Mouse (Mus musculus): ENCODE measurements around the gene Rtn2.

The Rtn2 gene

DNA sequence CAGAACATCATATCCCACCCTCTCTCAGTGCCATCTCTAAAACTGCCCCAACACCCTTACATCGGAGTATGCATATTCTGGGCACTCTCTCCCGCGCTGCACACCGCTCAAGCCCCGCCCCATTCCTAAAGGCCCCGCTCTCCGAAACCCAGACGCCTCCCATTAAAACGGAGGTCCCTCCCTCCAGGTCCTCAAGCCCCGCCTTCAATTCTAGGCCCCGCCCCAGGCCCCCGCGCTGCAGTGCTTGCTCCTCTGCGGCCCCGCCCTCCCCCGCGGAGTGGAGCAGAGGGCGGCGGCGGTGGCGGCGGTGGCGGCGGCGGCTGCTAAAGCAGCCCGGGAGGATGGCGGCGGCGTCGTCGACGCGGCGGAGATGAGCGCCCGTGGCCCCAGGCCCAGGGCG lies at the start of gene Rtn2:
Gene Rtn2, plus strand, starts transcription at position 240 of the 400 bp plus-strand sequence.
- peak in 1 of 2 experiments; percentile 77 for DNase-seq (ENCODE audit: low spot score in 2 of 2)

DNA sequence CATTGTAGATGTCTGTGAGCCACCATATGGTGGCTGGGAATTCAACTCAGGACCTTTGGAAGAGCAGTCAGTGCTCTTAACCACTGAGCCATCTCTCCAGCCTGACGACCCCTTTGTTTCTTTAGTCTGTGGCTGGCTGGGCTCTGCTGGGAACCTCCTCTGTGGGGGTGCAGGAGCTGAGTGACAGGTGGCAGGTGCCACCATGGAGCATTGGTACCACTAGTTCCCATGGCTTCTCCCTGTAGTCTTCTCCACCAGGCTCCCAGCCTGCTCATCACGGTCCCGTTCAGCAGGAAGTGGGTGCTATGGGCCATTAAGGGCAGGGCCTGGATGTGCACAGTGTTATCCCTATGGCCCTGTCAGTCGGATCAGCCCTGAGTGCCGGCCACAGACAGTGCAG lies 47.8 kb upstream of the Rtn2 start:
- no peak for DNase-seq (ENCODE audit: low spot score in 2 of 2)

- no peak for DNase-seq (ENCODE audit: low spot score in 2 of 2)
Observed at GRCm38 (mm10) chr7:19235092-19235671, 47.2 kb upstream of the Rtn2 start.

GRCm38 (mm10) chr7:19236411-19236810 lies 46.0 kb upstream of the Rtn2 start:
- DNase-seq (ENCODE audit: low spot score in 2 of 2): no peak

DNA sequence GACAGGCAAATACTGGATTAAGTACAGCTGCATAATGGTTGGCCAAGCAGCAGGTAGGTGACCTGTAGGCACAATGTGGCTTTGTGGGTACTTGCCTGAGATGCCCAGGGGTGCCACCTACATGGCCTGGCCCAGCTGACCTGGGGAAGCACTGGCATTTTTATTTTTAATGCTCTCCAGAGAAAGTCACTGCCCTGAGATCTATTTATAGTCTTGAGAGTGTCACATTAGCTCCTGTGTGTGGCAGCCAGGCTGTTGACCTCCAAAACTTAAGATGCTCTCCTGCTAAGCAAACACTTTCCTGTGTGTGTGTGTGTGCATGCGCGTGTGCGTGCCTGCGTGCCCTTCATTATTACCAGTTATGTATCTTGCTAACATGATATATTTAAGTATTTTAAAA lies 44.1 kb upstream of the Rtn2 start:
- no peak for DNase-seq (ENCODE audit: low spot score in 2 of 2)

DNA sequence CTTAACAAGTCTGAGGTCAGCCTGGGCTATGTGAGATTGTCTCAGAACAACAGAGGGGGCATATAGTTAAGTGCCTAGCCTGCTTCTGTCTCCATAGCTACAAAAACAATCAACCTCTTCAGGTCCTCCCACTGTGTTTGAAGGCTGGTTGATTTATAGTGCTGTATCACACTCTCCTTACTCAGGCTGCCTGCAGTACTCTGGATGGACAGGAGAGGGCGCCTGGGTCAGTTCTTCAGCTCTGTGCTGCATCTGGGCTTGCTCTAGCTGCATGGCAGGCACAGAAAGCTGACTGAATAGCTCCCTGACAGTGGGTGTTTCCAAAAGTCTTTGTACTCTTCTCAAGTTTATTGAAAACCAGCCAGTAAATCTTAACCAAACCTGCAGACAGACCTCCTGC lies 43.0 kb upstream of the Rtn2 start:
- DNase-seq (ENCODE audit: low spot score in 2 of 2): peak; percentile 66 to 95

- DNase-seq (ENCODE audit: low spot score in 2 of 2): no peak
Observed at GRCm38 (mm10) chr7:19239986-19240385, 42.4 kb upstream of the Rtn2 start.

DNA sequence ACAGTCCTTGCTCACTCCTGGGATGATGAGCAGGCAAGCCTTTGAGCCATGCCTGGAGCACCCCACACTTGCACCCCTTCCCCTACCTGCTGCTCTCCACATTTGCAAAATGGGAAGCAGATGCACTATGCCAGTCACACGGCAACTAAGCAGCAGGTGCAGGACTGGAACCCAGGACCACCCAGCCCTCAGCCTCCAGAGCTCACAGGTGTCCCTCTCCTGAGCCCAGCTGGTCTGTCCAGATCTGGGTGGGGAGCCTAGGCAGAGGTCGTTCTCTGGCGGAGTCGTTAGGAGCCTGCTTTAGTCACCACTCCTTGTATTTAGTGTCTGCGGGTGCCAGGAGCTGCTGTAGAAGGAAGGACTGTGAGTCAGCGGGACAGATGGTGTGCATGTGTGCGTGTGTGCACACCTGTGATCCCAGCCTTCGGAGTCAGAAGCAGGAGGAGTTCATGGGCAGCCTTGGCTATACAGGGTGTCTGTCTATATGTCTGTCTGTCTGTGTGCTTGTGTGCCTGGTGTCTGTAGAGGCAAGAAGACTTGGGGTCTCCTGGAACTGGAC lies 41.4 kb upstream of the Rtn2 start:
- no peak for DNase-seq (ENCODE audit: low spot score in 2 of 2)

DNA sequence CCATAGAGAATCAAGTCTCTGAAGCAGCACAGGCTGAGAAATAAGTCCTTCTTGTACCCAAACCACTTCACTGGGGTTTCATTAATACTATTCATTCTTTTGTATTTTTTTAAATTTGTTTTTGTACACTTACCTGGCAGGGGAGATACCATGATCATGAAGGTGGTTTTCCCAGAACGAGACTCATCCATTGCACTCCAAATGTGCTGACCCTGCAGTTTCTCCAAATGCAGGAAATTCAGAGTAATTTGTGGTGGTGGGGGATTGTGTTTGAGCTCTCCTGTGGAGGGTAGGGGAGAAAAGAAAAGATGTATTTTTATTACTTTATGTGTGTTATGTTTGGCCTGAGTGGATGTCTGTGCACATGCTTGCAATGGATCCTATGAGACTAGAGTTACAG lies 40.4 kb upstream of the Rtn2 start:
- no peak for DNase-seq (ENCODE audit: low spot score in 2 of 2)

DNA sequence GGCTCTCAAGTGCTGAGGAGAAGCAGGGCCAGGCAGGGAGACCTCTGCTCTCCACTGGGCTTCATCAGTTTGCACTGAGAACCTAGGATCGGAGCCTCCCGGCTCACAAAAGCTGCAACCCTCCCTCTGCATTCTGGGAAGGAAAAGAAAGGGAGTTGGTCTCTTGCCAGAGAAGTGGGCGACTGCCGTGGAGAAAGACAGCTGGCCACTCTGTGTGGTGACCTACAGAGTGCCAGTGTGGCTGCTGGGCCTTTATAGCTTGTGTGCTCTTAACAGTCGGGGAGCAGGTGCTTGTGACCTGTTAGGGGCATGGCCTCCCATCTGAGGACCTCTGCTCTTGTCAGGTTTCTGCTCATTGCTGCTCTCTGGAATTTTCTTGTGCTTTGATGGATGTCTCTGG lies 38.6 kb upstream of the Rtn2 start:
- peak in 1 of 2 experiments; percentile 53 for DNase-seq (ENCODE audit: low spot score in 2 of 2)

DNA sequence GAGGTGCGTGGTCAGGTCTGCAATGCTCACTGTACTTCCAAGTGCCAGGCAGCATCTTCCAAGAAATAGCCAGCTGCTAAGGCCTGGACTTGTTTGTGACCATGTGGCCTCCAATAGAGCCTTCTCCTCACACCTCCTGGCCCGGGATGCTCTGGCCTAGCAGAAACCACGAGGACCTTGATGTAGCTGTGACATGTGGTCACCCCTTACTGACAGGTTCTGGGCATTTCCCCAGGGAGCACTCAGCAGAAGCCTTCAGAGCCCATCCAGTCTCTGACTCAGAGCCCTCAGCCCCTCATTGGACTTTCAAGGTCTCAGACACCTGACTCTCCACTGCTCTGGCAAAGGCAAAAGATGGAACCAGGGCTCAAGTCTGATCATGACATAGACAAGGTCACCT lies 37.3 kb upstream of the Rtn2 start:
- DNase-seq (ENCODE audit: low spot score in 2 of 2): no peak

GRCm38 (mm10) chr7:19246855-19247254 lies 35.6 kb upstream of the Rtn2 start:
- DNase-seq (ENCODE audit: low spot score in 2 of 2): no peak

DNA sequence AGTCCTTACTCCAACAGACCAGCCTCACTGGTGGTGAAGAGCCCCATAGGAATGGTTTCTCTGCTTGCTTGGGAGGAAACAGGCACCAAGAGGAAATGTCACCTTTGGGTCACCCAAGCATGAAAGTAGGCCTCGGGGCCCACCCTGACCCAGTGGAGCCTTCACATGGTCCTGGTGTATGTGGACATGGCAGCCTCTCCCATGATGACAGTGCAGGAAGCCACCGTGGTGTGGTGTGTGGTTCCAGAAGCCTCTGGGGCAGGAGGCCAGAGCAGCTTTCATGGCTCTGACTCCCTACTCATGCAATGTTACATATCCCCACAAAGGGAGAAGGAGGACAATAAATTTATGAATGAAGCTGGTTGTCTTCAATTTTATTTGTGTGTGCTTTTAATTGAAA lies 34.9 kb upstream of the Rtn2 start:
- no peak for DNase-seq (ENCODE audit: low spot score in 2 of 2)

- no peak for DNase-seq (ENCODE audit: low spot score in 2 of 2)
Observed at GRCm38 (mm10) chr7:19252078-19252477, 30.3 kb upstream of the Rtn2 start.

GRCm38 (mm10) chr7:19253437-19253836 lies 29.0 kb upstream of the Rtn2 start:
- no peak for DNase-seq (ENCODE audit: low spot score in 2 of 2)

- DNase-seq (ENCODE audit: low spot score in 2 of 2): no peak
Observed at GRCm38 (mm10) chr7:19255395-19255794, 27.0 kb upstream of the Rtn2 start.

DNA sequence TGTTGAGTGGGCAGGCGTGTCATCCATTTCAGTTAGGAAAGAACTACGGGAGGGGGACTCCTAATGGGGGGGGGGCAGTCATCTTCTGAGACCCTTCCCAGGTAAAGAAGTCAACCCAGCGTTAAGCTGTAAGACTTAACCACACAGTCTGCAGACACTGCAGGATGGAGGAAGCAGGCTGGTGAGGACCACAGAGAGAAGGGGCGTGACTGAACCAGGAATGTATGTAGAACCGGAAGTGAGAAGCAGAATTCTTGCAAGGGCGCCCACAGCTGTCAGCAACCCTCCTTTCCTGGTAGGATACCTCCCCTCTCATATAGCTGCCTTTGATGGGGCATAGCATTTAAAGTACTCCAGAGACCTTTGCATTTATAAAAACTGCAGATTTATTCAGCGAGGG lies 25.9 kb upstream of the Rtn2 start:
- no peak for DNase-seq (ENCODE audit: low spot score in 2 of 2)

- peak in 1 of 2 experiments; percentile 67 for DNase-seq (ENCODE audit: low spot score in 2 of 2)
Observed at GRCm38 (mm10) chr7:19257390-19258022, 24.9 kb upstream of the Rtn2 start.

- no peak for DNase-seq (ENCODE audit: low spot score in 2 of 2)
Observed at GRCm38 (mm10) chr7:19258336-19258735, 24.1 kb upstream of the Rtn2 start.

DNA sequence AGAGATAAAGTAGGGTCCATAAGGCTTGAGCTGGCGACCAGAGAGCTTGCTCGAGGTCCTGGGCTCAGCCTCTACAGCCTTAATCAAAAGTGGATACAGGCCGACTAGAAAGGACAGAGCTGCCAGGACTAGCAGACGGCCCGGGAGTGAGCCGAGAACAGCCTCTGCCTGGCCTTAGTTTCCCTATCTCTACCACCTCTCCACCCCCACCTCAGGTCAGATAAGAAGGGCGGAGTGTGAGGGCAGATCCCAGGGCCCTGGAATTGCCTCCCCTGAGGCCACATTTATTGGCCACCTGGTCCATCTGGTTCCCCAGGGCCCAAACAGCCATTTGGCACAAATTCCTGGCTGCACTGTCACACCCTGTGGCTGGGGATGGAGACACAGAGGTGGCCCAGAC lies 17.3 kb upstream of the Rtn2 start:
- no peak for DNase-seq (ENCODE audit: low spot score in 2 of 2)

- DNase-seq (ENCODE audit: low spot score in 2 of 2): no peak
Observed at GRCm38 (mm10) chr7:19265928-19266822, 16.2 kb upstream of the Rtn2 start.

GRCm38 (mm10) chr7:19267051-19267450 lies 15.4 kb upstream of the Rtn2 start:
- DNase-seq (ENCODE audit: low spot score in 2 of 2): no peak
